Mouse (Mus musculus): ENCODE measurements at regions not wholly inside any gene's neighbourhood (a gene's known extent, or its start where the extent isn't known, plus 50 kb on each side); places are given as distances from the start of the nearest gene placed in this dataset.

DNA sequence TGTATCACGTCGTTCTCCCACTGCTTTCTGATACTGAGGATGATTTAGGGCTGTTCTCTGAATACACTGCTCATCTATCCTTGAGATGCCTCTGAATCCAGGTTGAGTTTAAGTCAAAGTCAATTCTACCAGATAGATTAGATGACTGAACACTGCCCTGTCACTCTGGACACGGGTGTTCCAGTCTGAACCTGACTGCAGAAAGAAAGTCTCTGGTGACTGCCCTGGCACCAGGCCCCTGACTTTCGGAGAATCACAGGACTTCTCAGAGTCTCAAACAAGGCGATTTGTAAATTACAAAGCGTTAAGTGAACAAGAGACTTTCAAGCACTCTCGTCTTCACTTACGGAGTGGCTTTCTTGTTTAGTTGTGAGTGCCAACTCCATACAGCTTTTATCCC lies 324.6 kb downstream of the Kcnrg start:
- no peak for DNase-seq

- DNase-seq = no peak
These were observed 334.4 kb downstream of the Kcnrg start for GRCm38 (mm10) chr14:61941682-61942081.

- DNase-seq = no peak
These were observed 338.4 kb downstream of the Kcnrg start for GRCm38 (mm10) chr14:61945659-61946058.

DNA sequence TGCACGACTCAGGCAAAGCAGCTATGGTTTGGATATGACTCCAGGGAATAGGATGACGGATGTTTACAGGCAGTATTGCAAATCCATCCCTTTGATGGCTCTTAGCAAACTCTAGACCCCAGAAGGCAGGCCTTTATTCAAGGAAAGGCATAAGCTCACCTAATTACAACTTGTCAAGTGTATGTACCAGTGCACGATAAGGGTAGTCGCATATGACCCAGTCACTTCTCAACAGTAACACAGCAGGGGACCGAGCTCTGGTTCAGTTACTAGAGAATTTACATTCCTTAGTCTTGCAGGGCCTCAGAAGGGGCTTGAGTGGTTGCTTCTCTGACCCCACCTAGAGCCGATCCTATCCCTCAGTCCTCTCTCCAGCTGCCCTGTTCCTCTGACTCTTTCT lies 342.2 kb downstream of the Kcnrg start:
- DNase-seq = no peak

GRCm38 (mm10) chr14:61950004-61950403 lies 342.4 kb upstream of the Rnaseh2b start:
- DNase-seq = no peak

- no peak for DNase-seq
These were observed 339.4 kb upstream of the Rnaseh2b start for GRCm38 (mm10) chr14:61953029-61953428.

- DNase-seq = no peak
These were observed 337.0 kb upstream of the Rnaseh2b start for GRCm38 (mm10) chr14:61955416-61955815.

- DNase-seq = no peak
These were observed 332.0 kb upstream of the Rnaseh2b start for GRCm38 (mm10) chr14:61960243-61960957.

DNA sequence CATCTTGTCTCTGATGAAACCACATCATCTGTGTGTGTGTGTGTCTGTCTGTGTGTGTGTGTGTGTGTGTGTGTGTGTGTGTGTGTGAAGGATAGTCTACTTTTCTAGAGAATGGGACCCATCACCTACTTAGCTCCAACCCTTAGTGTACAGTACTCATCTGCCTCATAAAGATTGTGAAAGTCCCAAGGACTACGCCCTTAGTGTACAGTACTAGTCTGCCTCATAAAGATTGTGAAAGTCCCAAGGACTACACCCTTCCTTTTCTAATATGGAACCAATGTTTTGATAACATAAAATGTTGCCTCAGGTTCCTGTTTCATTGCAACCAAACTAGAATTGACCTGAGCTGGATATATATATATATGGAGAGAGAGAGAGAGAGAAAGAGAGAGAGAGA lies 323.9 kb upstream of the Rnaseh2b start:
- no peak for DNase-seq

GRCm38 (mm10) chr14:61968957-61969535 lies 323.3 kb upstream of the Rnaseh2b start:
- DNase-seq = no peak

DNA sequence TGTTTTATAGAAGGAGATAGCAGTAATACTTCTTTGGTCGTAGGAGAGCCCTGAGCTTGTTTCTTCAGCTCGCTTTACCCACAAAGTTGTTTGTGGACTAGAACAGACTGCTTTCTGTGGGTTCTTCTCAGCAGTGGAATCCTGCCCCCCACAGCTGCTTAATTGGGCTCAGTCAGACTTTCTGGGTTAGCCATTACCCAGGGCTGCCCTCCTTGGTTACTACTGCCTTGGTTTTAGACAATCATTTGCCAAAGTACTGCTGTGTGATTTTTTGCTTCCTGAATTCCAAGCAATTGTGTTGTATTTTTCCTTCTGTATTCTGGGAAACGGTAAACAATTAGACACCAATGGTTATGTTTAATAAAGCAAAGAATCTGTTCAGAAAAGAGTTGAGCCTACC lies 321.8 kb upstream of the Rnaseh2b start:
- DNase-seq = no peak

DNA sequence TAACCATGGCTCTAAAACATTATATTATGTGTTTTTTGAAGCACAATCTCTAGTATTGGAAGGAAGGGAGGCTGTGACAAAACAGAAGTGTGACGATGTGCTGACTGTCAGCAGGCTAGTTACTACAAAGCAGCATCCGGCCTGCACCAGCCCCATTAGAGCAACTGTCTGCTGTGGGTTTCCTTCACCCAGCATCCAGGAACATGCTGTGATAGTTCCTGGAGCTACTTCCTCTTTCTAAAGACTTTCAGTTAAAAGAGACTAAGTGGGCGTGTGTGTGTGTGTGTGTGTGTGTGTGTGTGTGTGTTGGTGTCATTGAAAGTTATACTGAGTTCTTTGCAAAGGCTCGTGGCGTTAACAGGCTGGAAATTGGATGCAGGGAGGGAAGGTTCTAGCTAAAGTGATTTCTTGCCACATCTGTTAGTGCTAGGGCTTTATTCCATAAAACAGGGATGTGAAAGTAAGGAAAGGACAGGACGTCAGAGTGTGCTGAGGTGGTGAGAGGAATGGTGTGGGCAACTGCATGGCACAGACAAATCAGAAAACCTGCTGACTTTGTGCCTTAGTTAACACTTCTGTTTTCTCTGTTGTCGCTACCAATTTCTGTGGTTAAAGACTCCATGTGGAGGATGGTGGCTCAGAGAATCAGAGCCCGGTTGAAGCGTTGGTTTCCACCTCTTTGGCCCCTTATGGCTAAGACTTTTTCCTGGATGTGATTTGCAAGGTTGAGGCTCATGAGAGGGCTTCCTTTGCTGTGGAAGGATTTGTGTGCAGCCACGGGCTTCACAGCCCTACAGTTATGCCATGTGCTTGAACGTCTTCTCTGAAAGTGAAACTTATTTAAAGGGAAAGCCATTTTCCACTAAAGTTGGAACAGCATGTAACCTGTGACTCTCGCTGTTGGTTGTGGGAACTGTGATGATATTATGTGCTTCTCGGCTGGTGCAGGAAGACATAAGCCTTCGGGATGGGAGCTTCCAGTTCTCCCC lies 321.0 kb upstream of the Rnaseh2b start:
- peak; percentile 22 for DNase-seq

DNA sequence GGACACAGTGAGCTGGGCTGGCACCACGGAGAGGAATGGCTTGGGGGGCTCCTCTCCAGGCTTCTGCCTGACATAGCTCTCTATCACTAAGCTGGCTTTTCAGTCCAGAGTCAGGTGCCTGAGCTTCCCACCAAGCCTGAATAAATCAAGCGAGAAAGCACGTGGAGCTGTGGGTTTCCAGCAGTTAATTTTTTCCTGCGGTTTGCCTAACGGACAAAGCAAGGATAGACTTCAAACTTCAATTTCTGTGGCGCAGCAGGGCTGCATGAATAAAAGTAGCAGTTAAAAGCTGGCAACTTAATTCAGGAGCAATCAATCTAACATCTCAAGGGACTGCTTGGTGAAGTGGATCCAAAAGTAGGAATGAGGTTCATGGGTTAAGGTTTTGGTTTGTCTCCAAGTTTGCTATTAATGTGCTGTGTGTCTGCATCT lies 317.1 kb upstream of the Rnaseh2b start:
- DNase-seq = no peak

DNA sequence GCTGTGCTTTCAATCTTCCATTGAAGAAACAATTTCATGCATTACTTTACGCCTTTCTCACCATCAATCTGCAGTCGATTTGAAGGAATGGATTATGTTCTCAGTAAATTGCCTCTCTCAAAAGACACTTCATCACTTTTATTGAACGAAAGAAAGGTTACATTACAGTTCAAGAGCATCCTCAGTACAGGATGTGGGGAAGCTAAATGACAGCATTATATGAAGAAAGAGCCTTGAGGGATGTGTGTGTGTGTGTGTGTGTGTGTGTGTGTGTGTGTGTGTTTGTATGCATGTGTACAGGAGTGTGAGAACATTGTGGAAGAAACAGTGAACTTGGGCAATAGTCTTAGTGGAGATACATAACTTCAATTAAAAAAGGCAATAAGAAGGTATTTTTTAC lies 311.8 kb upstream of the Rnaseh2b start:
- no peak for DNase-seq

GRCm38 (mm10) chr14:61985575-61985974 lies 306.8 kb upstream of the Rnaseh2b start:
- DNase-seq = no peak

DNA sequence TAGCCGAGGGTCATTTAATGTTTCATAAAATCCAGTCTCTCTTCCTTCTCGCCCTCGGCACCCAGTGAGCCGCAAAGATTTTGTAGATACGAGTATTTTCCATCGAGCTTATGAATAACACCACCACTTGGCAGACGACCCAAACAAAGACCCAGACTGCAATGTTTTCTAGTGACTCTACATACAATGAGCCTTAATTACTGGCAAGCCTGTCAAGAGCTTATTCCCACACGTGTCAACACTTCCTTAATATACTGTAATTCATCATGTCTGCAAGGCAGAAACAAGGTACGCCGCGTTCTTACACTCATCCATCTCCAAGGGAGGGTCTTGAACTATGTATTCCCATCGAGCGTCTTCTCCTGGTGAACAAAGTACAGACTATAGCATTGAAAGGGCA lies 306.2 kb upstream of the Rnaseh2b start:
- no peak for DNase-seq

DNA sequence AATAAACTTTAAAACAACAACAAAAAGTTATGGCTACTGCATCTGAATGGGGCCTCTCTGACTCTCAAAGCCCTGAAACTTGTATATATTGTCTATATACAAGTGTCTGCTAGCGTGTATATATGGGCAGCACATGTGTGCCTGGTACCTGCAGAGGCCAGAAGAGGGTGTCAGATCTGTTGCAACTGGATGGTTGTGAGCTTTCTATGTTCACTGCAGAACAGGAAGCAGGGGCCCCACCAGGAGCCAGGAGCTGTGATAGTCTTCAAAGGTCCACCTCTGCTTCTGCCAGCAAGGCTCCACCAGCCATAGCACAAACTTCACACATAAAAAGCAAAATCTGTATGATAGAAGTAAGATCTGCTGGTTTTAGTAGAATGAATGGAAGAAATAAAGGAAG lies 297.1 kb upstream of the Rnaseh2b start:
- no peak for DNase-seq

DNA sequence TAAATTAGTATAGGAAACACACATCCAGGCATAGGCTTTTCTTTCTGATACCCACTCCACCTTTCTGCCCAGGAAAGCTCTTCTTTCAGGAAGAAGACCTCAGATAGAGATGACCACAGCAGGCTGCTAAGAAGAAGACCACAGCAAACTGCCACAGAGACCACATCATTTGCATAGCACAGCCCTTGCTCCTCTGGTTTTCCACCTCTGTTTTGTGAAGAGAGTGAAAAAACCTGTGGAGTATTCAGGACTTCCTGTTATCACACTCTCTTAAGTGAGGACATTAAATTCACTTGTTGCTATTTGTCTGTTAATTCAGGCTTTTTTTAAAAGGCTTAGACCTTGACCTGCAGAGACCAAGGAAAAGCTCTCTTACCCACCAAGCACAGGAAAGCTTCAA lies 294.7 kb upstream of the Rnaseh2b start:
- no peak for DNase-seq

DNA sequence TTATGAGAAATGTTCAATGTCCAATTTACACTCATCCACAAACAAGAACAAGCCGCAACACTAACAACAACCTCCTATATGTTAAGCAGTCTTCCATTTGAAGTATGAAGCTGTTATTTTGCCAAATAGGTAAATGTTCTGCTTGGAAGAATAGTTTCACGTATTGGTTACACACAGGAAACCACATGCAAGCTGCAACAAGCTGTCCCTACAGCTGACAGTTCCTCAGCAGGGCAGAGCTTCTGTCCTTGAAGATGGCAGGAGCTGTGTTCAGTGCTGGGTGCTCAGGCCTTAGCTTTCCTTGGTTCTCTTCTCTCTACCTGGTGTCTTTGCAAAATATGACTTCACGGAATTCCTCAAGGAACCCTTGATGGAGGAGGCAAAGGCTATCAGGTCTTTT lies 294.1 kb upstream of the Rnaseh2b start:
- no peak for DNase-seq

GRCm38 (mm10) chr14:62001481-62001949 lies 290.9 kb upstream of the Rnaseh2b start:
- no peak for DNase-seq

GRCm38 (mm10) chr14:62002131-62002530 lies 290.3 kb upstream of the Rnaseh2b start:
- no peak for DNase-seq

DNA sequence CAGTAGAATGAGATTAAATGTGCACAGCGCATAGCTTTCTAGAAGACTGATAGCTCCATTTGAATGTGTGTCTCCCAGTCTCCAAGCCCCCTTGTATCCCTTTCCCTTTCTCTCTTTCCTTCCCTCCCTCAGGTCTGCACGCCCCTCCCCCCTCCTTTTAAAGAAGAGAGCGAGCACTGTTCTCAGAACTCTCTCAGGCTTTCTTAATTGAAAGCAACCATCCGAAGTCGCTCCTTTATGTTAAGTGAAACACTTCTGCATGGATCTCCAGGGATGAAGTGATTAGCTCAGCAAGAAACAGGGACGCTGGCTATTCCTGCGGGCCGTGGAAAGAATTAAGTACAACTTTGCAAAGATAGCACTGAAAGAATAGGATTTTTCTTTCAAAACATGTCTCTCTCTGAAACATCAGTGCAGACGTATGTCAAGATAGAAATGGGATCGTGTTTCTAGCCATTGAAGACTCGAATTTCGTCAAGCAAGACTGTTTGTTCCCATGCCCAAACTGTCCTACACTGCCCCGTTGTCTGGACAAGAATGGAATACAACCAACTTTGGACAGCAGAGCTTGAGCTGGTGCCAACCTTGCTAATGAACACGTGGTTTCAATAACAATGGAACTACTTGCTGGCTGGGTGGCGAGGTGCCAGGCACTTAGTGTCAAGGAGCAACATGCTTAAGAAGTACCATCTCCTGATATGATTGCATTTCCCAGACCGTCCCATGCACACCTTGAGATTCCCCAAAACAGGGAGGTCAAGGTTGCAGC lies 289.2 kb upstream of the Rnaseh2b start:
- DNase-seq = peak; percentile 32

- no peak for DNase-seq
These were observed 288.6 kb upstream of the Rnaseh2b start for GRCm38 (mm10) chr14:62003797-62004196.
